Mouse (Mus musculus) heart, adult 2 months (tissue): ENCODE data around the gene Stk38. TPM values are rescaled to one million over a fixed set of nuclear protein-coding genes. Genes with fewer than 3 reads are reported as not detected.
A peak's percentile ranks its signal among the peaks of the same experiment; 100 is the strongest.

Source experiments
- DNase-seq, 2 experiments: peaks; one replicate each; pipeline ENCODE4 v3.0.0; 2021
- H3K27ac ChIP-seq: fragments of 200-600 bp; 2 replicates; pipeline ENCODE4 v1.8.1; 2022
- H3K27me3 ChIP-seq: fragments of 200-500 bp; 2 replicates; pipeline ENCODE4 v1.6.1; 2012; ENCODE audit warnings: mild to moderate bottlenecking, low read length, inconsistent platforms, mixed read lengths; ENCODE audit not compliant: control insufficient read depth, insufficient read depth
- H3K36me3 ChIP-seq: fragments of 200-500 bp; 2 replicates; pipeline ENCODE4 v1.6.1; 2012; ENCODE audit warnings: low read length, inconsistent platforms; ENCODE audit not compliant: control insufficient read depth, insufficient read depth
- H3K4me1 ChIP-seq: fragments of 200-500 bp; 2 replicates; pipeline ENCODE4 v1.6.1; 2011; ENCODE audit warnings: low read length; ENCODE audit not compliant: control insufficient read depth, insufficient read depth
- H3K4me3 ChIP-seq: fragments of 200-600 bp; 2 replicates; pipeline ENCODE4 v1.8.1; 2022
- H3K79me2 ChIP-seq: fragments of 200-500 bp; replicated peaks from 2 replicates; pipeline ENCODE4 v1.6.1; 2012; ENCODE audit warnings: mild to moderate bottlenecking, inconsistent platforms, low read length, moderate library complexity, mixed read lengths; ENCODE audit not compliant: control insufficient read depth, insufficient read depth
- H3K9ac ChIP-seq: fragments of 200-500 bp; 2 replicates; pipeline ENCODE4 v1.6.1; 2012; ENCODE audit warnings: low read depth, mild to moderate bottlenecking, control low read depth, inconsistent platforms, low read length, mixed read lengths
- CTCF ChIP-seq: fragments of 200-600 bp; IDR thresholded peaks from 2 replicates; pipeline ENCODE4 v1.8.1; 2022; ENCODE audit warnings: antibody characterized with exemption, mild to moderate bottlenecking, moderate library complexity
- EP300 ChIP-seq: fragments of 200-500 bp; IDR thresholded peaks from 2 replicates; pipeline ENCODE4 v1.6.1; 2011; ENCODE audit warnings: low read depth, low read length, control low read depth; ENCODE audit not compliant: insufficient read depth
- POLR2A ChIP-seq: fragments of 200-500 bp; IDR thresholded peaks from 2 replicates; pipeline ENCODE4 v1.6.1; 2011; ENCODE audit warnings: mild to moderate bottlenecking, low read depth, low read length, control low read depth; ENCODE audit not compliant: insufficient read depth
- WGBS: fragments of 180-500 bp; shearing (Covaris S2); methylation state at CpG from one replicate; pipeline ENCODE4 v1.1.7; 2018; 5-methylcytosine and 5-hydroxymethylcytosine counted together
- intact Hi-C: fragments of 180-260 bp; cut with DNase I; formaldehyde crosslinking; loops from one replicate; pipeline ENCODE4 v1.15.1; 2025
- polyA plus RNA-seq: library from polyadenylated mRNA; depleted of rRNA; stranded (reverse); fragments of >200 nt; gene quantifications from 2 replicates; pipeline ENCODE4 v1.2.3, GENCODE M21; 2012; rRNA removed
- total RNA-seq, 2 experiments: library from RNA; stranded (reverse); gene quantifications; 2 replicates each; pipeline ENCODE4 v1.2.3; 2021

Gene Stk38
- total and polyA plus RNA-seq, 3 experiments: 29.5 to 41.6 (median 32.5) TPM

GRCm38 (mm10) chr17:28924957-28925595 lies 82.7 kb downstream of the Stk38 start:
- 87% methylated on average over 8 of the region's 8 CpGs for WGBS
- intact Hi-C loops: loop anchor here (5.0 kb wide), 3 partner anchors 123 to 233 kb away; partner anchors contain the start of genes Brpf3, Mapk14 and Slc26a8

GRCm38 (mm10) chr17:28922096-28922495 lies 85.7 kb downstream of the Stk38 start:
- Histone ChIP-seq H3K36me3 (no peaks in the 10 kb centered on the region), H3K4me3 (no peak overlapping the region), H3K27me3 (no peaks in the 10 kb centered on the region), H3K9ac (no peak overlapping the region), H3K4me1 (peaks cover 1% of the 10 kb centered on the region), H3K79me2 (no peaks in the 10 kb centered on the region), H3K27ac (no peak overlapping the region)
- intact Hi-C loops: no loop called here
- TF ChIP-seq CTCF (no peak), EP300 (no peak), POLR2A (no peak)
- DNase-seq: no peak
- WGBS: 57% methylated on average over 6 of the region's 6 CpGs

More at GRCm38 (mm10) chr17:28924957-28925595, 82.7 kb downstream of the Stk38 start:
- Histone ChIP-seq H3K27me3 (no peaks in the 10 kb centered on the region), H3K27ac (no peak overlapping the region), H3K79me2 (no peaks in the 10 kb centered on the region), H3K4me3 (no peak overlapping the region), H3K36me3 (no peaks in the 10 kb centered on the region), H3K4me1 (peaks cover 4% of the 10 kb centered on the region), H3K9ac (no peak overlapping the region)
- no peak for DNase-seq
- TF ChIP-seq CTCF (no peak), EP300 (no peak), POLR2A (no peak)

GRCm38 (mm10) chr17:28921086-28921485 lies 86.7 kb downstream of the Stk38 start:
- Histone ChIP-seq H3K9ac (no peak overlapping the region), H3K36me3 (no peaks in the 10 kb centered on the region), H3K4me3 (no peak overlapping the region), H3K79me2 (no peaks in the 10 kb centered on the region), H3K27ac (no peak overlapping the region; the same call in 1 of the 2 replicates), H3K4me1 (no peaks in the 10 kb centered on the region), H3K27me3 (no peaks in the 10 kb centered on the region)
- no peak for DNase-seq
- intact Hi-C loops: no loop called here
- TF ChIP-seq POLR2A: no peak
- no peak for TF ChIP-seq CTCF
- TF ChIP-seq EP300: peak; percentile 47; the same call in 1 of the 2 replicates
- WGBS: 28% methylated on average over 8 of the region's 8 CpGs

Other genes with a start within 250 kb of the Stk38 start
- under 1 TPM; 0.48 to 0.52 TPM for gene Mapk13, start 238.7 kb downstream of the Stk38 start, total RNA-seq
- gene Mapk13, start 238.7 kb downstream of the Stk38 start, polyA plus RNA-seq: 0.38 and 0.78 TPM in 2 replicates
- gene Brpf3, start 206.9 kb downstream of the Stk38 start, total RNA-seq: 10 to 100 TPM; 12.0 to 15.8 TPM
- 14.0 and 14.2 TPM in 2 replicates for gene Brpf3, start 206.9 kb downstream of the Stk38 start, polyA plus RNA-seq
- gene Pnpla1, start 149.6 kb downstream of the Stk38 start, total RNA-seq: not detected
- gene Pnpla1, start 149.6 kb downstream of the Stk38 start, polyA plus RNA-seq: 0.02 TPM in 1 of 2 replicates, not detected in the other
- gene 4930539E08Rik, start 92.7 kb downstream of the Stk38 start, total RNA-seq: not detected
- gene 4930539E08Rik, start 92.7 kb downstream of the Stk38 start, polyA plus RNA-seq: 0.08 and 0.23 TPM in 2 replicates
- under 1 TPM in 1 of 2 experiments, not detected in 1; 0.52 TPM for gene Pxt1, start 64.2 kb downstream of the Stk38 start, total RNA-seq
- 0.14 and 0.29 TPM in 2 replicates for gene Pxt1, start 64.2 kb downstream of the Stk38 start, polyA plus RNA-seq
- 10 to 100 TPM; 55.7 to 55.8 TPM for gene Kctd20, start 56.0 kb downstream of the Stk38 start, total RNA-seq
- gene Kctd20, start 56.0 kb downstream of the Stk38 start, polyA plus RNA-seq: 23.8 and 44.7 TPM in 2 replicates
- 10 to 100 TPM; 64.5 to 84.9 TPM for gene Srsf3, start 24.6 kb upstream of the Stk38 start, total RNA-seq
- gene Srsf3, start 24.6 kb upstream of the Stk38 start, polyA plus RNA-seq: 84.5 and 104 TPM in 2 replicates
- gene Cdkn1a, start 83.0 kb upstream of the Stk38 start, total RNA-seq: 100 to 1,000 TPM in 1 of 2 experiments, 10 to 100 TPM in 1; 56.4 to 156 TPM
- gene Cdkn1a, start 83.0 kb upstream of the Stk38 start, polyA plus RNA-seq: 30.4 and 37.3 TPM in 2 replicates
- under 1 TPM in 1 of 2 experiments, not detected in 1; 0.70 TPM for gene Rab44, start 106.2 kb upstream of the Stk38 start, total RNA-seq
- 0.23 and 0.38 TPM in 2 replicates for gene Rab44, start 106.2 kb upstream of the Stk38 start, polyA plus RNA-seq
- 1 to 10 TPM; 4.4 to 5.2 TPM for gene Cpne5, start 230.2 kb upstream of the Stk38 start, total RNA-seq
- gene Cpne5, start 230.2 kb upstream of the Stk38 start, polyA plus RNA-seq: 10.7 and 11.2 TPM in 2 replicates